Mouse (Mus musculus): ENCODE measurements around the gene Casc4. TPM values are rescaled to one million over a fixed set of nuclear protein-coding genes. Genes with fewer than 3 reads are reported as not detected.
"Not testable (repeated sequence)": the region's sequence is repeated elsewhere in the genome, so short reads cannot be mapped to it uniquely, and the experiment has no call there.

Casc4 gene
- total RNA-seq, 2 experiments from 2014 or later = 87.3 to 89.4 TPM

DNA sequence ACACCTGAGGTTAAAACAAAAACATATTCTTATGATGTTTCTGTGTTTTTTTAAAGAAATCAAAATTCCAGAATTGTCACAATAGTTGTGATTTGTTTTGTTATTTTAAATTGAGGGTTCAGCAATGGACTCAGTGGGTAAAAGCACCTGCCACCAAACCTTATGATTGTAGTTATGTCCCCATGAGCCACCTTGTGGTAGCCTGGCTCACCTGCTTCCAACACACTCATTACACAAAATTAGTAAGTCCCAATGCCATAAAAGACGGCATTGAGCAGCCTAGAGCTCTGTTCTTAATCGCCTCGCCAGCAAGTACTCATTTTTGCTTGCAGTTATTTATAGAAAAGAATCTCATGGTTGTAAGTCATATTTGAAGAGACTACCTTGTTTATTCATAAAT lies 43.2 kb downstream of the Casc4 start:
- no peak for DNase-seq (ENCODE audit: low spot score in 2 of 2)

DNA sequence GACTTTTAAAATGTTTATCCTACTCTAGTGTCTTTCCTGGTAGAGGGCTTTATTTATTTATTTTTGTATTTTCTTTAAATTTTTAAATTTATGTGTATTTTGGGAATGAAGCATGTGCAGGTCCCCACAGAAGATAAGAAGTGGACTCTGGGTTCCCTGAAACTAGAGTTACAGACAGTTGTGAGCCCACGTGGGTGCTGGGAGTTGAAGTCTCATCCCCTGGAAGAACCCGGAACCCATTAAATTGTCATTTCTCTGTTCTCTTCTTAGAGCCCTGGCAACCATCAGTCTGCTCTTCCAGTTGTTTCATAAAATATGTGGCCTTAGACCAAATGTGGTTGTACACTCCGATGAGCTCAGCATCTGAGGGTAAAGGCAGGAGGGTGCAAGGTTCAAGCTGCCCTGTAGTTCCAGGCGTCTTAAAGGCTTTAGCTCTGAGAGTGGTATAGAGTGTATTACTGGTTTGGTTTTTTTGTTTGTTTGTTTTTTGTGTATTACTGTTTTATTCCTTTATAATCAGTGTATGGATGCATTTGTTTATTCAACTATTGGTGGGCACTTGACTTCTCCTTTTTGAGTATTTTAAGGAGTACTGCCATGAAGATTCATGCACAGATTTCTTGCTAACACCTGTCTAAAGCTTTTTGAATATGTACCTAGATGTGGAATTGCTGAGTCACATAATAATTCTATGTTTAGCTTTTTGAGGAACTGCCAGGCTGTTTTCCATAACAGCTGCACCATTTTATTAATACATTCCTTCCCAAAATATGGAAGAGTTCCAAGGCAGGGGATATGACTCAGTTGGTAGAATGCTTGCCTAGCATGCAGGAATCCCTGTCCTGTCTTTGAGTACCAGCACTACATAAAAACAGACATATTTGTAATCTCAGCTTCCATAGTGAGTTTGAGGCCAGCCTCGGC lies 49.5 kb downstream of the Casc4 start:
- DNase-seq (ENCODE audit: low spot score in 2 of 2) = no peak

DNA sequence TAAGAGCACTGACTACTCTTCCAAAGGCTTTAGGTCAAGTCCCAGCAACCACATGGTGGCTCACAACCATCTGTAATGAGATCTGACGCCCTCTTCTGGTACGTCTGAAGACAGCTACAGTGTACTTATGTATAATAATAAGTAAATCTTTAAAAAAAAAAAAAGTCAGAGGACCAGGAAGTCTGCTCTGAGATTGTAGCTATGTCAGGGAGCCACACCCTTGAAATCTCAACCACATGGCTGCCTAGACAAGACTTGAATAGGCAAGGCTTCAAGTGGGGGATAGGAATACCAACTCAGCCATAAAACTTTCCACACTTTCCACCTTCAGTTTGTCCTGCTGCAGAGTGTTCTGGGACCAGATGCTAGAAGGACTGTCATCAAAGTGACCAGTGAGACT lies 70.9 kb downstream of the Casc4 start:
- not testable (repeated sequence) for DNase-seq (ENCODE audit: low spot score in 2 of 2)

DNA sequence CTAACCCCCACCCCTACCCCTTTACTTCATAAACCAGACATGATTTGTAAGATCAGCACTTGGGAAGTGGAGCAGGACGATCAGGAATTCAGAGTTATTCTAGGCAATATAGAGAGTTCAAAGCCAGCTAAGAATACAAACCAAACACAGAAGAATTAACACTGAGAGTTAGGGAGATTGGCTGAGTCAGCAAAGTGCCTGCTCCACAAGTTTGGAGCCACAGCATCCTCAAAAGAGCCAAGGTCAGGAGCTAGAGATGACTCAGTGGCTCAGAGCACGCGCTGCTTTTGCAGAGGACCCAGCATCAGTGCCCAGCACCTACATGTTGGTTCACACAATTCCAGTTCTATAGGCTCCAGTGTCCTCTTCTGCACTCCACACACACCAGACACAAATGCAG lies 76.6 kb downstream of the Casc4 start:
- DNase-seq (ENCODE audit: low spot score in 2 of 2) = no peak

DNA sequence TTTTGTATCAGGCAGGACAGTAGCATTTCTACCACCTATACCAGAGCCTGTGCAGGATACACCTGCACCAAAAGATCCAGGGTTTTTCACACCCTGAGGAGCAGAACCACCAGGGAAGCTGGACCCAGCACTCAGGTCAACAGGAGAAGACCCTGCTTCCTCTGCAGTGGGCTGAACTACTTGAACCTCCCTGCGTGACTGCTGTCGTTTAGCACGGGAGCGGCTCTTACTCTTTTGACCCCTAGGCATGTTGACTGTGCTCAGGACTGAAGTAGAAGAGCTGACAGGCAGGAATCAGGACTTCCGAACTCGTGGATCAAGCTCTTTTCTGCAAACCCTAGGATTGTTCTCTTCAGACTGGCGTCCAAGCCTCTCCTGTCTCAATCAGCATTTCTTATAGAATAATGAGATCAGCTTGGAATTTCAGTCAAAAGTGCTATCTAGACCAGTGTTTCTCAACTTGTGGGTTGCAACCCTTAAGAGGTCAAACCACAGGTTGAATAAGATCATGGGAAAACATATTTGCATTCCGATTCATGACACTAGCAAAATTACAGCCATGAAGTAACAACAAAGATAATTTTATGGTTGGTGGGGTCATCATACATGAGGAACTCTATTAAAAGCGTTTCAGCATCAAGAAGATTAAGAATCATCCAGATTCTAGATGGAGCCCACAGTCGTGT lies 88.3 kb downstream of the Casc4 start:
- DNase-seq (ENCODE audit: low spot score in 2 of 2) = no peak

DNA sequence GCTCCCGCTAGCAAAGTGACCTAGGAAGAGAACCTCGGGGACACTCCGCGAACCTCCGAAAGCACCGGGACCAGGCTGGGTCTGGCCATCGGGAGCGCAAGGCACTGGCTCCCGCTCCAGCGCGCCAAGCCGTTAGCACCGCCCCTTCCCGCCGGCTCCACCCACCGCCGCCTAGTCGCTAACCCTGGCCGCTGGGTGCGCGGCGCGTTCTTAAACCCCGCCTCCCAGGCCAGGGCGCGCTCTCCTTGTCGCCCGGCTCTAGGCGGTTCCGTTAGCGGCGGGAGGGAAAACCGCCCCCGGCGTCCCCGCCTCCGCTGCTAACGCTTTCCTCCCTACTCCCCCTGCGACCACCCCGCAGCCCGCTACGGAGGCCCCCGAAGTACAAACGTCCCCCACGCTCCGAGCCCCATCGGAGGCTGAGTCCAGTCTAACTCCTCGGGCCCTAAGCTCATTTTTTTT lies 89.0 kb downstream of the Casc4 start, which contains the start of the genes Ctdspl2 and Mageb3:
TSS of gene Ctdspl2 (plus strand) at position 237 of the 459 bp plus-strand sequence.
TSS of gene Mageb3 (minus strand) at position 328 of the 459 bp plus-strand sequence.
- peak; percentile 91 to 94 for DNase-seq (ENCODE audit: low spot score in 2 of 2)

DNA sequence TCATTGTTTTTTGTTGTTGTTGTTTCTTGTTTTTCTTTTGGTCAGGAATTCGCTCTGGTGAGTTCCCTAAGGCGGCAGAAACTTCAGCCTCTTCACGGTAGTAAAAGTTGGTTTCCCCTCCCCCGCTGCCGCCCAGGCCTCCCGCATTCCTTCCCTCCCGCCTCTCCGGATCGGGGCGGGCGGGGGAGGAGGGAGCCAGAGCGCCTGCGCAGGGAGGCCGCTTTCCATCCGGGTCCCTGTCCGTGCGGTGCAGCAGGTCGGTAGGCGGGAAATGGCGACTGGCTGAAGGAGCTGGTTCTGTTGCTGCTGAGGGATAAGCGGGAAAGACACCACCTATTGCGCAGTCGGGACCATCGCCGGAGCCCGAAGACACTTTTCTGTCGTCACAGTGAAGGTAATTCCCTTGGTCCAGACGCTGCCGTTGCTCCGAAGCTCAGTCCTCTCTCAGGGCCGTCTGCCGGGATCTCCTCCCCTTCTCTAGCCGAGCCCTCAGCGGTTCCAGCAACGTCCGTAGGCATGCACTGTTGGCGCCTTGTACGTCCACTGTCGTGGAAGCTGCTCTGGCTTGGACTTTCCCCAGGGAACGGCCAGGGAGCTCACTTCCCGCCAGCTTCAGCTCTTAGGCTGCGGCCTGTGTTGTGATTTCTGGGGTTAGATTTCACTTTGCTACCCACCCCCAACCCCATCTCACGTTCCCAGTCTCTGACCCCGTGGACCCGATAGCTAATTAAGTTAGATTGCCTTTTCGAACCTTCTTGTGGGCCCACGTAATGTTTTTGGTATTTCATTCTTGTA lies 89.7 kb downstream of the Casc4 start:
- peak; percentile 92 for DNase-seq (ENCODE audit: low spot score in 2 of 2)

DNA sequence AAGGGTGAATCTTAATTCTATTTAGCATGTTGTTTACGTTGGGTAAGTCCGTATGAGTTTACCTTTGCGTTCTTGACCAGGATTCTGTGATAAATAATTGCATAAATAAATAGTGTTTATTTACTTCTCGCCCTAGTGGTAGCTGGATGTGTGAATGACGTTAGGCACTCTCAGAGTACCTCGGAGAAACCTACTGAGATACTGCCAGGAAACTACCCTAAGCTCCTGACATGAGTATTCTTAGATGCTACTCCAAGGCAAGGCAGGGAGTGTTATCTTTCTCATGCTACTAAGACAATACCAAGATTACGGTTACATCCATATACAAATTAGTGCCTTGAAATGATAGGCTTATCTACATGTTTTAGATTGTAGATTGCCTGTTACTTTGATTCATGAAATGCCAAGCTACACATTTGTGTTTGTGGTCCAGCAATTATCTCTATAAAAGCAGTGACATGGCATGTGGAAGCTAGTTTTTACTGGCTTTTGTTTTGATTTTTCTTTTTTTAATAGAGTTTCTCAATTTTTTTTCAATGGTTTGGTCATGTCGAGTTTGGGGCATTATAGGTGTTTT lies 90.5 kb downstream of the Casc4 start:
- no peak for DNase-seq (ENCODE audit: low spot score in 2 of 2)

Other genes with a start within 250 kb of the Casc4 start
- gene Frmd5, start 59.9 kb upstream of the Casc4 start, total RNA-seq (2021) = 100 to 1,000 TPM in 1 of 2 experiments, 10 to 100 TPM in 1; 88.1 to 103 TPM
- 10 to 100 TPM; 51.5 to 55.0 TPM for gene Ctdspl2, start 89.0 kb downstream of the Casc4 start, total RNA-seq (2021)
- gene Mageb3, start 89.1 kb downstream of the Casc4 start, total RNA-seq (2021) = under 1 TPM in 1 of 2 experiments, not detected in 1; 0.17 TPM
- gene Eif3j1, start 161.6 kb downstream of the Casc4 start, total RNA-seq (2021) = 10 to 100 TPM; 20.9 to 22.9 TPM

Measured in adrenal gland, postnatal 4 days (tissue).